Mouse (Mus musculus): ENCODE data around the gene Tmem108.

DNA sequence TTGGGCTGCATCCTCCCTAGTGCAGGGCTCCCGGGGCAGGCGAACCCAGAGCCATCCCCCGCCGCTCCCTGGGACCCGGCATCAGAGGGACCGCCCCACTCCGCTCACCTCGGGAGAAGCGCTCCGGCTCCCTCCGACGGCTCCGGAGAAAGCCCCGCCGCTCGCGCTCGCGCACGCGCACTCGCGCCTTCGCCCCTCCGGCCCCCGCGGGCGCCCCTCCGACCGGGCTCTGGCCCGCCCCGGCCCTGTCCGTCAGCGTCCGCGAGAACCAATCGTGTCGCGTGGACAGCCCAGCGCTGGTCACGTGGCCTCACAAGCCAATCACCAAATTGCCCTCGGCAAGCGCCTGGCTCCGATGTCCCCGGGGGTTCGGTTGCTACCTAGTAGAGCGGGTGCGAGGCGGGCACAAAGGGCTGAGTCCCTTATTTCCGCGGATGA is at the start of gene Tmem108:
- TF ChIP-seq CTCF (IDR thresholded peaks at IDR 0.05) (no peak), POLR2A (IDR thresholded peaks at IDR 0.05; ENCODE audit: insufficient read depth, low read depth, low read length) (no peak), EP300 (IDR thresholded peaks at IDR 0.05; ENCODE audit: insufficient read depth, low read depth, low read length) (no peak)
